Mouse (Mus musculus) T-helper 17 cell (primary cell): Measurements from ENCODE around the gene Gm5773.
"Not testable (repeated sequence)": the region's sequence is repeated elsewhere in the genome, so short reads cannot be mapped to it uniquely, and the experiment has no call there.

Experiments used
- in situ Hi-C, 2 experiments: fragments of 300-600 bp; cut with MboI, MseI; formaldehyde crosslinking; loops; 1 replicate in 1 of 2; 2 replicates in 1 of 2; pipeline ENCODE4 v1.15.1; 2025; ENCODE audit warnings: high pct_unique_total_duplicates in 2 of 2

The Gm5773 gene

DNA sequence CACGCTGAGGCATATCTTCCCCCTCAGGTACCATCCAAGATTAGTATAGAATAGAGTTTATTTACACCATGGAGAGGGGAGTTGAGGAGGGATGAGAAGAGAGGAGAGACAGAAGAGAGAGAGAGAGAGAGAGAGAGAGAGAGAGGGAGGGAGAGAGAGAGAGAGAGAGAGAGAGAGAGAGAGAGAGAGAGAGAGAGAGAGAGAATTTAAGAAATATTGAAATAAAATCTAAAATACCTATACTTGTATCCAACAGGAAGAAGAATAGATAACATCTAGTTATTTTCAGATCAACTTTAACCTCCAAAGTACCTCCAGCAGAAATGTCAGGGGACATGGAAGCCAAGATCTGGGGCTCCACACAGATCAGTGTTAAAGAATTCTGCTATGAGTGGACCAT is at the start of gene Gm5773:
TSS of gene Gm5773 (plus strand) at position 301 of the 400 bp plus-strand sequence.
- in situ Hi-C loops, result not testable (repeated sequence)

DNA sequence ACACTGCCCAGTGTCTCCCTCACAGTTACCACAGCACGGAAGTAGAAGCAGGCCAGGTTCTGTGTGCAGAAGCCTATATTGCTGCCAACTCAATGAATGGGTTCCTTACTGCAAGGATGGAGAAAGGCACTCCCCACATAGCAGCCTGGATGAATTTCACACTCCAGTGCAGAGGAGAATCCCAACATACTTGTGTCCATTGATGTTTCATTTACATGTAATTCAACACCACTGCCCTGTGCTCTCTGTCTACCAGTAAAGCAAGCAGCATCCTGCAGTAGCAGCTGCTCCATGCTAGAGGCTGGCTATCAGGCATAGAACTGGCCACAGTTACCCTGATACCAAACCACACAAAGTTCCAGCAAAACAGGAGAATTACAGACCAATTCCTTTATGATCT is 27.3 kb upstream of the Gm5773 start:
- in situ Hi-C loops, result loop anchor here (5.0 kb wide), 1 partner anchor 292 kb away; no protein-coding TSS in a partner anchor

DNA sequence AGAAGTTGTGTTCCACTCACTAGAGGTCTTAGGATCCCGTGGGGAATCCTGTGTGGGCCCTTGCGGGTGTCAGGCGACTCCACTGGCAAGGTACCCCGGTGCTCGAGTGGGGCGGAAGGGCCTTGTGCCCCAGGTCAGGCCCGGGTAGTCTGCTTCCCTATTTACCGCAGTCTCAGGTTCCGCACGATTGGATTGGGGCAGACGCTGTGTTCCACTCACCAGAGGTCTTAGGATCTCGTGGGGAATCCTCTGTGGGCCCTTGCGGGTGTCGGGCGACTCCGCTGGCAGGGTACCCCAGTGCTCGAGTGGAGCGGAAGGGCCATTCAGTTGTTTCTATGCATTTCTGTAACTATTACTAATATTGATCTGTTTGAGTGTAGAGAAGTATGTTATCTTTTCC is 18.8 kb upstream of the Gm5773 start:
- in situ Hi-C loops, result not testable (repeated sequence)

DNA sequence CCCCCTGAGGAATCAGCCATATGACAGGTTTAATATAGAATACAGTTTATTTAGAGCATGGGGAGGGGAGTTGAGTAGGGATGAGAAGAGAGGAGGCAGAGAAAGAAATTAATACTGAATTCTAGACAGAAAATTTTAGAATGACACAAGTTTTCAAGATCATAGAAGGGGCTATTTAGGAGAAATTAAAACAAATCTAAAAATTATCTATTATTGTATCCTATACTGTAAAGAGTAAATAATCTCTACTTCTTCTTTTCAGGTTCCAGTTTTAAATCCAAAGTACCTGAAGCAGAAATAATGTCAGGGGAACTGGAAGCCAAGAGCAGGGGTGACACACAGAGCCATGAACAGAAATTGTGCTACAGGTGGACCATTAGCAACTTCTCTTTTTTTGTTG is 23.3 kb downstream of the Gm5773 start, which contains the start of gene Tdpoz4:
TSS of gene Tdpoz4 (plus strand) at position 301 of the 400 bp plus-strand sequence.
- in situ Hi-C loops, result loop anchor here (5.0 kb wide), 1 partner anchor 724 kb away; no protein-coding TSS in a partner anchor

DNA sequence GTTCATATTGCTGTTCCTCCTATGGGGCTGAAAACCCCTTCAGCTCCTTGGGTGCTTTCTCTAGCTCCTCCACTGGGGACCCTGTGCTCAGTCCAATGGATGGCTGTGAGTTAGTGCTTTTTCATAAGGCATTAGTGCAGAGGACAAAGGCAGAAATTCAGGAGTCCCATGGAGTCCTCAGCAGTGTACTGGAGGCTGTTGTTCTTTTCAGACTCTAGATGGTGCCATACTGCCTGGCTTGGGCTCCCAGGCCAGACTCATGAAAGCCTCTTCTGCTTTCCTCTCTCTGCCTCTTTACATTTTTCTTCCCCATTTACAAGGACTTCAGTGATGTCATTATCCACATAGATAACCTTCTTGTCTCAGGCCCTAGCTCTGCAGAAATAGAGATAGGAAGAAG is 40.5 kb downstream of the Gm5773 start:
- in situ Hi-C loops, result not testable (repeated sequence)
